Mouse (Mus musculus): ENCODE measurements around the gene Dnajb3.

The Dnajb3 gene

DNA sequence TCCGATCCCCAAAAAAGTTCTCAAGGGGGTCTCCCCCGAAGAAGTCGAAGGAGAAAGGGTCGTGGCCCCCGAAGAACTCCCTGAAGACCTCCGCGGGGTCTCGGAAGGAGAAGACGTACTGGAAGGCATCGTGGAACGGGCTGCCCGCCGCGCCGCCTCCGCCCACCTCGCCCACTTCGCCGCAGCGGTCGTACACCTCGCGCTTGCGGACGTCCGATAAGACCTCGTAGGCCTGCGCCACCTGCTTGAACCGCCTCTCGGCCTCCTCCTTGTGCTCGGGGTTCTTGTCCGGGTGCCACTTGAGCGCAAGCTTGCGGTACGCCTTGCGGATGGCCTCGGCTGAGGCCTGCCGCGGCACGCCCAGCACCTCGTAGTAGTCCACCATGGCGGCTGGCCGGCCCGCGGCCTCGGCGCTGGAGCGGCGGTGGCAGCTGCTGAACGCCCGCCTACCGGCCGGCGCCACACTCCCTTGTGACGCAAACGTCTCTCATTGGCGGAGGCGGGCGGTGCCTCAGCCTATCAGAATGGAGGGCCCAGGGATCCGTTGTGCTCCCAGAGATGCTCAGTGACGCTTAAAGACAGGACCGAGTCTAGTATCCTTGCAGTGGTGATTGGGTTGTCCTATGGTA lies at the start of gene Dnajb3:
Gene Dnajb3 (minus strand): TSS at position 489 of the 629 bp plus-strand sequence.
- DNase-seq: peak; percentile 82 to 89

DNA sequence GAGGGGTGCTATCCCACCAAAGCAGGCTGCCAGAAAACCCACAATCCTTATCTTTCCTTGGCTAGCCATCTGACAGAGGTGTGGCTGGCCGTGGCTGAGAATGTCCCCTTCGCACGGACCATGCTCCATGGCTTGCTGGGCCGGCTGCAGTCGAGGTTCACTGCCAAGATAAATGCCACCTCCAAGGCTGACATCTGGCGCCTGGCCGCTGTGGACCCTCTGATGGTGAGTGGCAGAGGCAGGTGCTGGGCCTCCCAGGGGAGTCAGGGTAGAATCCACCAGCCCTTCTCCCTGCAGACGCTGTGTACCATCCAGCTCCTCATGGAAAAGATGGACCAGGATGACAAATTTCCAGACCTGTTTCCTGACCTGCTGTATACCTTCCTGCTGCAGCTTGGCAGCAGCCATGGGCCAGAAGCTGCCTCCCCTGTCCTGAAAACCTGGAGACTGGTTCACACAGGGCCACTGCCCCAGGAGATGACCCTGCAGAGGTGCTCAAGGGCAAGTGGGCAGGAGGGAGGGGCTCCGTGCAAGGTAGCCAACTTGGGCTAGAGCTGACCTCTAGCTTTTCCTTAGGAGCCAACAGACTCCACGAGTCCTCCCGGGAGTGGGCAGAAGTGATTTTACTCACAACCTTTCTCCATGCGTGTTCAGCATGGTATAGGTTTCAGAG lies 49.3 kb upstream of the Dnajb3 start:
- DNase-seq: no peak

- DNase-seq: no peak
Observed at GRCm38 (mm10) chr1:88253540-88253939, 48.0 kb upstream of the Dnajb3 start.

GRCm38 (mm10) chr1:88253106-88253505 lies 47.5 kb upstream of the Dnajb3 start:
- DNase-seq: no peak

GRCm38 (mm10) chr1:88250023-88250422 lies 44.4 kb upstream of the Dnajb3 start:
- DNase-seq: no peak

GRCm38 (mm10) chr1:88249596-88249995 lies 44.0 kb upstream of the Dnajb3 start:
- DNase-seq: no peak

GRCm38 (mm10) chr1:88248658-88249057 lies 43.1 kb upstream of the Dnajb3 start:
- DNase-seq: no peak

- DNase-seq: no peak
Observed at GRCm38 (mm10) chr1:88247660-88248059, 42.1 kb upstream of the Dnajb3 start.

DNA sequence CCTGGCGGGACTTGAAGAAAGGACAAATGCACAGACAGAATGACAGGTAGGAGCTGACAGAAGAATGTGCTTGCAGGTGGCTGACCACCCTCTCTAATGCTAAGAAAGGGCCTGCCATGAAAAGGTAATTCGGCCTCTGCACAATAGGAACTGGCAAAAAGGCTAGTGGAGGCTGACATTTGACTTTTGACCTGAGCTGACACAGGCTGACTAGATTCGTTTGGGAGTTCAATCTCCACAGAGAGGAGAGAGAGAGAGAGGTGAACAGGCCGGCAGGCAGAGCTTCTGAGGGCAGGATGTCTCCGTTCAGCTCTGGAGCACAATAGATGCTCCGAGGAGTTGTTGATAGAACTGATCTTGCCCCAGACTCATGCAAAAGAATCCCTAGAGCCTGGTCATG lies 40.8 kb upstream of the Dnajb3 start:
- DNase-seq: no peak

GRCm38 (mm10) chr1:88245881-88246280 lies 40.3 kb upstream of the Dnajb3 start:
- no peak for DNase-seq

- no peak for DNase-seq
Observed at GRCm38 (mm10) chr1:88243861-88244260, 38.3 kb upstream of the Dnajb3 start.

- no peak for DNase-seq
Observed at GRCm38 (mm10) chr1:88240579-88240978, 35.0 kb upstream of the Dnajb3 start.

DNA sequence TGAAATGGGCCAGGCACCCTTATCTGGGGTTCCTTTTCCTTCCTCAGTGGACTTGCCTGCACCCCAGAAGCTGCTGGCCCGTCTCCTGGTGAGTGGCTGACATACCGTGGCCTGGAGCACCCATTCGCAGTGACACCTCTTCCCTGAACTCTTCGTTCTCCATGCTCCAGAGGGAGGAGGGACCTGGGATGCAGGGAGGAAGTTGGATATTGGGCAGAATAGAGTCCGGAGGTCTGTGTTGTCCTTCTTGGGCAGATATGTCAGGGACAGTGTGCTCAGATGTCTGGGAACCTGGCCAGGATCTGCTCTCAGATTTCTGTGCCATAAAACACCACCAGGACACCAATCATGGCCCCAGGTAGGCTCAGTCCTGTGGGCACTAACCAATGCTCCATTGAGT lies 34.5 kb upstream of the Dnajb3 start:
- DNase-seq: no peak

GRCm38 (mm10) chr1:88238771-88239170 lies 33.2 kb upstream of the Dnajb3 start:
- no peak for DNase-seq

- no peak for DNase-seq
Observed at GRCm38 (mm10) chr1:88237311-88237710, 31.7 kb upstream of the Dnajb3 start.

- DNase-seq: peak in 1 of 2 experiments; percentile 49
Observed at GRCm38 (mm10) chr1:88235894-88236415, 30.4 kb upstream of the Dnajb3 start.

DNA sequence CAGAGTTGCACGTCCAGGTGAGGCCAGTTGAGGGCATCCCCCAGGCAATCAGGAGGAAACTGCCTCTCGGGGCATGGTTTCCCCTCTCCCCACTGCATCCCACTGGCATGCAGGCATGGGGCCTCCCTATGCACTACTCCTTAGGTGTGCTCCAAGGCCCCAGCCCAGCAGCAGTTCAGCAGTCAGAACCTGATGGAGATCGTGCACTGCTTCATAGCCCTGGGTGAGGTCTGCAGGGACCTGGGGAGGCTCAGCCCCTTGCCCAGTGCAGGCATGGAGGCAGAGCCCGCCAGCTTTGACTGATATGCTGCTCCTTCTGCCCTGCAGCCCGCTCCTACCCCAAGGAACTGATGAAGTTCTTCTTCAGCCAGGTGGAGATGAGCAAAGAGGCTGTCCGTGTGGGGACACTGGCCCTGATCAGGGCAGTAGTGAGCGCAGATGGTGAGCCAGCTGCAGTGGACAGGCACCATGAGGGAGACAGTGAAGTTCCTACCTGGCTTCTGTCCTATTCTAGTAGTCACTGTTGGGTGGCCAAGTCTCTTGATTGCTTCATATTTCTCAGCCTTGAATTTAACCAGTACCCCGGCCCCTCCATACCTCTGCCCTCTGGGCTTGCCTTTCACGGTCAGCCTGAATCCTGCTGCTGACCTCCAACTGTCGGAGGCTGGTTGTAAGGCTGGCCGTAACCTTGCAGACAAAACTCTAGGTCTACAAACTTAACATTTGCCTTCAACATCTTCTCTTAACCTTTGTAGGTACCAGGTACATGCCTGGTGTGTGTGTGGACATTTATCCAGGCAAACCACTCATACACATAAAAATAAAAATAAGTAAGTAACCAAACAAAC lies 29.7 kb upstream of the Dnajb3 start:
- no peak for DNase-seq

GRCm38 (mm10) chr1:88234646-88235045 lies 29.1 kb upstream of the Dnajb3 start:
- no peak for DNase-seq

GRCm38 (mm10) chr1:88234248-88234610 lies 28.6 kb upstream of the Dnajb3 start:
- DNase-seq: no peak

DNA sequence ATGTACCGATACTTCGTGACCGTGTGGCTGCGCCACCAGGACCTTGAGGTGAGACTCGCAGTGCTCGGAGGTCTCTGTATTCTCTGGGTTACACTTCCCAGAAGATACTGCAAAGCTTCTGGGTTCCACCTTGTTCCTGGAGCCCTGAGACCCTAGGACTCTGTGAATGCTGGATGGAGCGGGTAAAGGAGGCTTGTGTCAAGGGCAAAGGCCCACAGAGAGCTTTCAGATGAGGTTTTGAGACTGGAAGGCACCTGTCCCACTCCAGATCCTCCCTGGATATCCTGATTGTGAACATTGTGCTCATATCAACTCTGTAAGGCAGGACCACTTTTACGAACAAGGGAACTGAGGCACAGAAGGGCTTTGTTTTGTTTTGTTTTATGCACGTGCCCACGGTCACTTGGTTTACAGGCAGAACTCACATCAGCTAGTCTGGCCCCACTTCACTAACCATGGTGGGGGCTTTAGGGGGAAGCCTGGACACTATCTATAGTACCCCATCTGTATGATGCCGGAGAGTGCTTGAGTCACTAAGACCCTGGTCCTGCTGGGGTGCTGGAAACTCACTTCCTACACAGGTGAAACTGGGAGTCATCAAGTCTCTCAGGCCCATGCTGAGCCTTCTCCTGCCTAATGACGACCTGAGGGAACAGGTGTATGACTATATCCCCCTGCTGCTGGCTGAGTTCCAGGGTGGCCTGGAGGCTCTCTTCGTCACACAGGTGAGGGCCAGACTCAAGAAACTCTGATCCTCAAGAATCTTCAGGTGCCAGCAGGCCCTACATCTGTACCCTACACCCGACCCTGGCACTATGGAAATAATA lies 28.1 kb upstream of the Dnajb3 start:
- peak in 1 of 2 experiments; percentile 10 for DNase-seq

DNA sequence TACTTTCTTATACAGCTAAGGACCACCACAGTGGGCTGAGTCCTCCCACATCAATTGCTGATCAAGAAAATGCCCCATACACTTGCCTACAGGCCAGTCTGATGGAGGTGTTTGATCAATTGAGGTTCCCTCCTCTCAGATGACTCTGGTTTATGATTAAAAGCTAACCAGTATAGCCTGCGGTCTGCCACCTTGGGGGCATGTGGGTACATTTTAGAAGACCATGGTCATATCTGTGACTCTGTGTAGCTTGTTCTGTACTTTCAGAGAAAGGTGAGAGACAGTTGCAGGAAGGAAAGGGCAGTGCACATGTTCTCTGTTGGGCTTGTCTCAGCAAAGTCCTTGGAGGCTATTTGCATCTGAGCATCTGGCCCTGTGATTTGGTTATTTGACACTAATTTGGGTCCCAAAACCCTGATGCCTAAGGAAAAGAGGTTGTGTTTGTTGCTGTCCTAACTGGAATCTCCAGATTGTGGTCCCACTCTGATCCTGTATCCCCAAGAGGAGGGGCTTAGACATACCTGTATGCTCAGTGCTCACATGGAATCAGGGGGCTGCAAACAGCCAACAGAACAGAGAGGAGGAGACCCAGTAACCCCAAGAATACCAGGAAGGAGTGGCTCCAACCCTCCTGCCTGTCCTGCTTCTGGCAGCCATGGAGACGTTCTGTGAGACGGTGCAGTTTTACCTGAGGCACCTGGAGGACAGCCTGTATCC lies 27.2 kb upstream of the Dnajb3 start:
- no peak for DNase-seq
